Mouse (Mus musculus) liver, embryonic 13.5 days (tissue): ENCODE measurements at regions not wholly inside any gene's neighbourhood (a gene's known extent, or its start where the extent isn't known, plus 50 kb on each side); places are given as distances from the start of the nearest gene placed in this dataset.

Experiments used
- ATAC-seq: fragments of 200-750 bp; cut with Nextera tagmentation; 2 replicates; pipeline ENCODE4 v1.8.0; 2017; ENCODE audit warnings: low read depth, mild to moderate bottlenecking, moderate number of reproducible peaks, moderate library complexity
- DNase-seq: peaks from one replicate; pipeline ENCODE4 v3.0.0; 2022
- H3K27ac ChIP-seq: fragments of 300-500 bp; sonication (generic); 2 replicates; pipeline ENCODE4 v1.5.1; 2015; ENCODE audit warnings: moderate library complexity, mild to moderate bottlenecking, inconsistent platforms
- H3K27me3 ChIP-seq: fragments of 300-500 bp; sonication (generic); 2 replicates; pipeline ENCODE4 v1.6.1; 2015; ENCODE audit warnings: mild to moderate bottlenecking, inconsistent platforms
- H3K36me3 ChIP-seq: fragments of 300-500 bp; sonication (generic); 2 replicates; pipeline ENCODE4 v1.6.1; 2015; ENCODE audit warnings: mild to moderate bottlenecking, inconsistent platforms
- H3K4me1 ChIP-seq: fragments of 300-500 bp; sonication (generic); replicated peaks from 2 replicates; pipeline ENCODE4 v1.6.1; 2015; ENCODE audit warnings: inconsistent platforms
- H3K4me2 ChIP-seq: fragments of 300-500 bp; sonication (generic); 2 replicates; pipeline ENCODE4 v1.6.1; 2015; ENCODE audit warnings: inconsistent platforms, mild to moderate bottlenecking, moderate library complexity
- H3K4me3 ChIP-seq: fragments of 300-500 bp; sonication (generic); replicated peaks from 2 replicates; pipeline ENCODE4 v1.5.1; 2015; ENCODE audit warnings: mild to moderate bottlenecking, inconsistent platforms
- H3K9ac ChIP-seq: fragments of 300-500 bp; sonication (generic); 2 replicates; pipeline ENCODE4 v1.6.1; 2015; ENCODE audit warnings: mild to moderate bottlenecking, inconsistent platforms
- H3K9me3 ChIP-seq: fragments of 300-500 bp; sonication (generic); replicated peaks from 2 replicates; pipeline ENCODE4 v1.6.1; 2016; ENCODE audit warnings: inconsistent platforms
- WGBS: fragments of 180-500 bp; shearing (Covaris S2); methylation state at CpG from one replicate; pipeline ENCODE4 v1.1.7; 2015; ENCODE audit not compliant: insufficient replicate concordance; 5-methylcytosine and 5-hydroxymethylcytosine counted together

- Histone ChIP-seq H3K4me3 (no peak overlapping the region), H3K27me3 (no peaks in the 10 kb centered on the region), H3K4me1 (no peaks in the 10 kb centered on the region), H3K36me3 (no peaks in the 10 kb centered on the region), H3K4me2 (no peak overlapping the region), H3K9ac (no peak overlapping the region), H3K27ac (no peak overlapping the region), H3K9me3 (no peaks in the 10 kb centered on the region)
- WGBS: 45% methylated on average over 7 of the region's 7 CpGs
- no peak for ATAC-seq
- no peak for DNase-seq
These were observed 100.8 kb upstream of the L3mbtl4 start for GRCm38 (mm10) chr17:68172838-68173237.

- H3K9ac ChIP-seq: no peak overlapping the region
- no peak for ATAC-seq
- no peaks in the 10 kb centered on the region for H3K36me3 ChIP-seq
- H3K4me1 ChIP-seq: no peaks in the 10 kb centered on the region
- H3K9me3 ChIP-seq: no peaks in the 10 kb centered on the region
- DNase-seq: no peak
- no peak overlapping the region for H3K27ac ChIP-seq
- H3K4me3 ChIP-seq: no peak overlapping the region
- H3K27me3 ChIP-seq: no peaks in the 10 kb centered on the region
- no peak overlapping the region for H3K4me2 ChIP-seq
- WGBS: 48% methylated on average over 9 of the region's 9 CpGs
These were observed 96.9 kb upstream of the L3mbtl4 start for GRCm38 (mm10) chr17:68176611-68177165.

- 20% methylated on average over 2 of the region's 2 CpGs for WGBS
- H3K4me3 ChIP-seq: no peak overlapping the region
- H3K36me3 ChIP-seq: no peaks in the 10 kb centered on the region
- no peak overlapping the region for H3K4me2 ChIP-seq
- H3K4me1 ChIP-seq: no peaks in the 10 kb centered on the region
- H3K27ac ChIP-seq: no peak overlapping the region
- H3K9me3 ChIP-seq: no peaks in the 10 kb centered on the region
- ATAC-seq (no peak), DNase-seq (no peak)
- no peaks in the 10 kb centered on the region for H3K27me3 ChIP-seq
- H3K9ac ChIP-seq: no peak overlapping the region
These were observed 95.8 kb upstream of the L3mbtl4 start for GRCm38 (mm10) chr17:68177835-68178234.

- DNase-seq: no peak
- Histone ChIP-seq H3K27me3 (no peaks in the 10 kb centered on the region), H3K4me2 (no peak overlapping the region), H3K9me3 (no peaks in the 10 kb centered on the region), H3K4me1 (no peaks in the 10 kb centered on the region), H3K9ac (no peak overlapping the region), H3K27ac (no peak overlapping the region), H3K36me3 (no peaks in the 10 kb centered on the region), H3K4me3 (no peak overlapping the region)
- ATAC-seq: no peak
- 54% methylated on average over 2 of the region's 2 CpGs for WGBS
These were observed 88.2 kb upstream of the L3mbtl4 start for GRCm38 (mm10) chr17:68185385-68185784.

GRCm38 (mm10) chr17:68189888-68190287, 83.7 kb upstream of the L3mbtl4 start:
- Histone ChIP-seq H3K9me3 (no peaks in the 10 kb centered on the region), H3K36me3 (no peaks in the 10 kb centered on the region), H3K27me3 (no peaks in the 10 kb centered on the region), H3K27ac (no peak overlapping the region), H3K4me2 (no peak overlapping the region), H3K4me1 (no peaks in the 10 kb centered on the region), H3K4me3 (no peak overlapping the region), H3K9ac (no peak overlapping the region)
- DNase-seq (no peak), ATAC-seq (no peak)
- 72% methylated on average over 4 of the region's 4 CpGs for WGBS

GRCm38 (mm10) chr17:68205545-68205944, 68.1 kb upstream of the L3mbtl4 start:
- Histone ChIP-seq H3K4me1 (no peaks in the 10 kb centered on the region), H3K27ac (no peak overlapping the region), H3K27me3 (no peaks in the 10 kb centered on the region), H3K36me3 (no peaks in the 10 kb centered on the region), H3K9me3 (no peaks in the 10 kb centered on the region), H3K4me2 (no peak overlapping the region), H3K4me3 (no peak overlapping the region), H3K9ac (no peak overlapping the region)
- 80% methylated on average over 4 of the region's 4 CpGs for WGBS
- ATAC-seq (no peak), DNase-seq (no peak)

- Histone ChIP-seq H3K9me3 (no peaks in the 10 kb centered on the region), H3K4me1 (no peaks in the 10 kb centered on the region), H3K4me3 (no peak overlapping the region), H3K27ac (no peak overlapping the region), H3K9ac (no peak overlapping the region), H3K36me3 (no peaks in the 10 kb centered on the region), H3K27me3 (no peaks in the 10 kb centered on the region), H3K4me2 (no peak overlapping the region)
- ATAC-seq (no peak), DNase-seq (no peak)
- WGBS: 26% methylated on average over 2 of the region's 2 CpGs
These were observed 64.8 kb upstream of the L3mbtl4 start for GRCm38 (mm10) chr17:68208837-68209236.

- 0 out of 2 replicates have a peak overlapping the region, but pooled peaks have one; percentile 10 for H3K4me2 ChIP-seq
- WGBS: 17% methylated on average over 14 of the region's 14 CpGs
- peak; percentile 1 for DNase-seq
These were observed 63.0 kb upstream of the L3mbtl4 start for GRCm38 (mm10) chr17:68210313-68211254.

GRCm38 (mm10) chr17:68218246-68218645, 55.4 kb upstream of the L3mbtl4 start:
- Histone ChIP-seq H3K27me3 (no peaks in the 10 kb centered on the region), H3K9me3 (no peaks in the 10 kb centered on the region), H3K36me3 (no peaks in the 10 kb centered on the region), H3K4me3 (no peak overlapping the region), H3K27ac (no peak overlapping the region), H3K4me1 (no peaks in the 10 kb centered on the region), H3K9ac (no peak overlapping the region), H3K4me2 (no peak overlapping the region)
- no peak for ATAC-seq
- no peak for DNase-seq
- 53% methylated on average over 4 of the region's 4 CpGs for WGBS

More at GRCm38 (mm10) chr17:68210313-68211254, 63.0 kb upstream of the L3mbtl4 start:
- Histone ChIP-seq H3K4me3 (no peak overlapping the region), H3K27ac (no peak overlapping the region), H3K27me3 (no peaks in the 10 kb centered on the region), H3K9ac (no peak overlapping the region), H3K36me3 (no peaks in the 10 kb centered on the region), H3K9me3 (no peaks in the 10 kb centered on the region), H3K4me1 (no peaks in the 10 kb centered on the region)
- no peak for ATAC-seq

- no peak for ATAC-seq
- WGBS: 56% methylated on average over 3 of the region's 3 CpGs
These were observed 50.4 kb upstream of the L3mbtl4 start for GRCm38 (mm10) chr17:68223170-68223569.

More at GRCm38 (mm10) chr17:68223170-68223569, 50.4 kb upstream of the L3mbtl4 start:
- H3K4me2 ChIP-seq: no peak overlapping the region
- H3K27ac ChIP-seq: no peak overlapping the region
- H3K4me3 ChIP-seq: no peak overlapping the region
- no peaks in the 10 kb centered on the region for H3K36me3 ChIP-seq
- no peaks in the 10 kb centered on the region for H3K27me3 ChIP-seq
- no peak for DNase-seq
- no peak overlapping the region for H3K9ac ChIP-seq
- H3K9me3 ChIP-seq: peaks cover 3% of the 10 kb centered on the region; the same call in 1 of the 2 replicates
- H3K4me1 ChIP-seq: no peaks in the 10 kb centered on the region
